Mouse (Mus musculus): ENCODE measurements at regions not wholly inside any gene's neighbourhood (a gene's known extent, or its start where the extent isn't known, plus 50 kb on each side); places are given as distances from the start of the nearest gene placed in this dataset.

DNA sequence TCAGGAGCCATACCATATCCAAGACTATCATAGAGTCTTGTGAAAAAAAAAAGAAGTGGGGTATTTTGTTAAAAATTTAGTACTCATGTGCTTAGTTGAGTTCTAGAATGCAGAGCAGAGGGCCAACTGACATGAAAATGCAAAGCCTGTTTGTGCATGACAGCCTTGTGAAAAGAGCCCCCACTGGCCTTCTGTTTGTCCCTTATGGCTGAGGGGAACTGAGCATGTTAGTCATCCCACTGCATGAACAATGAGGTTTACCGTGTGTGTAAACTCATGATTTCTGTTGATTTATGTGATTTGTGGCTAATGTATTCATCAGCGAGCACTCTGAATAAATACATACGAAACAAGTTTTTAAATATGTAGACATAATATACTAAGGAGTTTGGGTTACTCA lies 266.1 kb upstream of the Nox3 start:
- DNase-seq (ENCODE audit: extremely low spot score in 1 of 2, low spot score in 2 of 2), result no peak
- H3K27ac ChIP-seq, result no peak overlapping the region
- intact Hi-C loops (cut with DNase I), result no loop called here
- no peak overlapping the region for H3K4me3 ChIP-seq
- no peak for TF ChIP-seq CTCF (IDR thresholded peaks at IDR 0.05)

- intact Hi-C loops (cut with DNase I), result no loop called here
- Histone ChIP-seq H3K27ac (no peak overlapping the region), H3K4me3 (no peak overlapping the region)
- no peak for TF ChIP-seq CTCF (IDR thresholded peaks at IDR 0.05)
- DNase-seq (ENCODE audit: extremely low spot score in 1 of 2, low spot score in 2 of 2), result no peak
Observed at GRCm38 (mm10) chr17:3946540-3946939, 250.5 kb upstream of the Nox3 start.

DNA sequence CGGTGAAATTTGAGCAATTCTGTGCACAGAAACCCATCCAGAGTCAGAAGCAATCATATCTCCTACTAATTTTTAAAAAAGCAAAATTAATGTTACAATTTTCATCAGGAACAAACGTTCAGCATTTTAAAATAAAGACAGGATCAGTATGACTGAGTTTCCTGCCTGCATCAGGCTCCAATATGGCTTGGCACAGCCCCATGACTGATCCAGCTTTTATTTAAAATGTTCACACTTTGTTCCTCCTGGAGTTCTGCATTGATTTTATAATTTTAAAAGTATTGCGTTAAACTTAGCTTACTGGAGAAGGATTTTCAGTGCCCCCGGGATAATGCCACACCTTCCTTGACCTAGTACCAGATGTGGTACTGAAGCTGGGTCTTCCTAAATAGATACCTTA lies 240.3 kb upstream of the Nox3 start:
- Histone ChIP-seq H3K4me3 (no peak overlapping the region), H3K27ac (no peak overlapping the region)
- intact Hi-C loops (cut with DNase I), result no loop called here
- DNase-seq (ENCODE audit: extremely low spot score in 1 of 2, low spot score in 2 of 2), result no peak
- no peak for TF ChIP-seq CTCF (IDR thresholded peaks at IDR 0.05)

DNA sequence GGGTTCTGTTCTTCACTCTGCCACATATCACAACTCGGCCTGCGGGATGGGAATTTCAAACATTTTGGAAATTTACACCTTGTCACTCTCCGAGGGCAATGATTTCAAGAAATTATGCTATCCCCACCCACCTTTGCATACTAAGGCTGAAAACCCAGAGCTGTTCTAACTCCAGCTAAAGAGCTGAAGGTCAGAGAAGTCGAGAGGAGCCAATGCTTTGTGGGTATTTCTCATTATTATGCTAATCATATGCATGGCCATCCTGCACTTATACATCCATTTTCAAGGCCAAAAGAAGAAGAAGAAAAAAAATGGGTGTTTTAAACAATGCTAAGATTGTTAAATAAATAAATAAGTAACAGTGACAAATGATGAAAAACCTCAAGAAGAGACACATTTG lies 237.1 kb upstream of the Nox3 start:
- Histone ChIP-seq H3K4me3 (no peak overlapping the region), H3K27ac (no peak overlapping the region)
- DNase-seq (ENCODE audit: extremely low spot score in 1 of 2, low spot score in 2 of 2), result no peak
- TF ChIP-seq CTCF (IDR thresholded peaks at IDR 0.05), result no peak
- intact Hi-C loops (cut with DNase I), result loop anchor here (5.0 kb wide), 1 partner anchor 361 kb away; no protein-coding TSS in a partner anchor

GRCm38 (mm10) chr17:3932071-3932470 lies 236.0 kb upstream of the Nox3 start:
- intact Hi-C loops (cut with DNase I), result loop anchor here (5.0 kb wide), 1 partner anchor 360 kb away; no protein-coding TSS in a partner anchor
- no peak overlapping the region for H3K4me3 ChIP-seq
- no peak overlapping the region for H3K27ac ChIP-seq
- TF ChIP-seq CTCF (IDR thresholded peaks at IDR 0.05), result peak; percentile 33
- DNase-seq (ENCODE audit: extremely low spot score in 1 of 2, low spot score in 2 of 2), result no peak

- Histone ChIP-seq H3K27ac (no peak overlapping the region), H3K4me3 (no peak overlapping the region)
- intact Hi-C loops (cut with DNase I), result no loop called here
- no peak for DNase-seq (ENCODE audit: extremely low spot score in 1 of 2, low spot score in 2 of 2)
- no peak for TF ChIP-seq CTCF (IDR thresholded peaks at IDR 0.05)
Observed at GRCm38 (mm10) chr17:3927106-3927505, 231.0 kb upstream of the Nox3 start.

GRCm38 (mm10) chr17:3920282-3920681 lies 224.2 kb upstream of the Nox3 start:
- intact Hi-C loops (cut with DNase I), result no loop called here
- no peak for DNase-seq (ENCODE audit: extremely low spot score in 1 of 2, low spot score in 2 of 2)
- Histone ChIP-seq H3K27ac (no peak overlapping the region), H3K4me3 (no peak overlapping the region)
- no peak for TF ChIP-seq CTCF (IDR thresholded peaks at IDR 0.05)

GRCm38 (mm10) chr17:3892826-3893225 lies 196.8 kb upstream of the Nox3 start:
- DNase-seq (ENCODE audit: extremely low spot score in 1 of 2, low spot score in 2 of 2), result peak in 1 of 2 experiments; percentile 25
- Histone ChIP-seq H3K4me3 (no peak overlapping the region), H3K27ac (peak overlapping the region; percentile 40; the same call in 1 of the 2 replicates)
- no peak for TF ChIP-seq CTCF (IDR thresholded peaks at IDR 0.05)
- intact Hi-C loops (cut with DNase I), result no loop called here

GRCm38 (mm10) chr17:3883146-3883545 lies 187.1 kb upstream of the Nox3 start:
- TF ChIP-seq CTCF (IDR thresholded peaks at IDR 0.05), result no peak
- H3K27ac ChIP-seq, result no peak overlapping the region
- DNase-seq (ENCODE audit: extremely low spot score in 1 of 2, low spot score in 2 of 2), result no peak
- no peak overlapping the region for H3K4me3 ChIP-seq
- intact Hi-C loops (cut with DNase I), result no loop called here

GRCm38 (mm10) chr17:3879075-3879474 lies 183.0 kb upstream of the Nox3 start:
- intact Hi-C loops (cut with DNase I), result no loop called here
- no peak for DNase-seq (ENCODE audit: extremely low spot score in 1 of 2, low spot score in 2 of 2)
- H3K4me3 ChIP-seq, result no peak overlapping the region
- no peak overlapping the region for H3K27ac ChIP-seq
- TF ChIP-seq CTCF (IDR thresholded peaks at IDR 0.05), result no peak

- intact Hi-C loops (cut with DNase I), result no loop called here
- Histone ChIP-seq H3K4me3 (no peak overlapping the region), H3K27ac (no peak overlapping the region)
- TF ChIP-seq CTCF (IDR thresholded peaks at IDR 0.05), result no peak; the same call in 1 of the 2 replicates
- DNase-seq (ENCODE audit: extremely low spot score in 1 of 2, low spot score in 2 of 2), result no peak
Observed at GRCm38 (mm10) chr17:3869459-3870194, 173.6 kb upstream of the Nox3 start.

- no peak for DNase-seq (ENCODE audit: extremely low spot score in 1 of 2, low spot score in 2 of 2)
- no peak overlapping the region for H3K27ac ChIP-seq
- TF ChIP-seq CTCF (IDR thresholded peaks at IDR 0.05), result peak; percentile 10
- intact Hi-C loops (cut with DNase I), result no loop called here
- H3K4me3 ChIP-seq, result no peak overlapping the region
Observed at GRCm38 (mm10) chr17:3862384-3862783, 166.3 kb upstream of the Nox3 start.

- no peak for DNase-seq (ENCODE audit: extremely low spot score in 1 of 2, low spot score in 2 of 2)
- TF ChIP-seq CTCF (IDR thresholded peaks at IDR 0.05), result no peak
- no peak overlapping the region for H3K27ac ChIP-seq
- intact Hi-C loops (cut with DNase I), result no loop called here
- no peak overlapping the region for H3K4me3 ChIP-seq
Observed at GRCm38 (mm10) chr17:3836386-3836785, 140.3 kb upstream of the Nox3 start.
